Mouse (Mus musculus) hindbrain, embryonic 14.5 days (tissue): Measurements from ENCODE around the gene Cyp2e1. TPM values are rescaled to one million over a fixed set of nuclear protein-coding genes. Genes with fewer than 3 reads are reported as not detected.

Experiments used
- ATAC-seq: fragments of 200-750 bp; cut with Nextera tagmentation; 2 replicates; pipeline ENCODE4 v1.8.0; 2017; ENCODE audit warnings: moderate number of reproducible peaks, mild to moderate bottlenecking, moderate TSS enrichment, moderate library complexity; ENCODE audit not compliant: low FRiP score
- DNase-seq: peaks from one replicate; pipeline ENCODE4 v3.0.0-alpha.2; 2015; ENCODE audit warnings: low spot score
- H3K27ac ChIP-seq: fragments of 300-500 bp; sonication (generic); 2 replicates; pipeline ENCODE4 v1.5.1; 2014; ENCODE audit warnings: mild to moderate bottlenecking, moderate library complexity
- H3K27me3 ChIP-seq: fragments of 300-500 bp; sonication (generic); 2 replicates; pipeline ENCODE4 v1.6.1; 2014; ENCODE audit warnings: mild to moderate bottlenecking, low read length, mixed read lengths; ENCODE audit not compliant: control insufficient read depth, insufficient read depth
- H3K36me3 ChIP-seq: fragments of 300-500 bp; sonication (generic); replicated peaks from 2 replicates; pipeline ENCODE4 v1.6.1; 2014; ENCODE audit not compliant: control insufficient read depth, insufficient read depth
- H3K4me1 ChIP-seq: fragments of 300-500 bp; sonication (generic); replicated peaks from 2 replicates; pipeline ENCODE4 v1.6.1; 2014; ENCODE audit warnings: antibody characterized with exemption, low read length, mixed read lengths; ENCODE audit not compliant: control insufficient read depth, insufficient read depth
- H3K4me2 ChIP-seq: fragments of 300-500 bp; sonication (generic); replicated peaks from 2 replicates; pipeline ENCODE4 v1.6.1; 2014; ENCODE audit warnings: mild to moderate bottlenecking, moderate library complexity
- H3K4me3 ChIP-seq: fragments of 300-500 bp; sonication (generic); replicated peaks from 2 replicates; pipeline ENCODE4 v1.5.1; 2014; ENCODE audit warnings: mild to moderate bottlenecking, low read length
- H3K9ac ChIP-seq: fragments of 300-500 bp; sonication (generic); 2 replicates; pipeline ENCODE4 v1.6.1; 2014
- H3K9me3 ChIP-seq: fragments of 300-500 bp; sonication (generic); 2 replicates; pipeline ENCODE4 v1.6.1; 2016; ENCODE audit warnings: low read length; ENCODE audit not compliant: control insufficient read depth
- WGBS: fragments of 180-500 bp; shearing (Covaris S2); extraction: QIAGEN DNeasy Blood & Tissue Kit; methylation state at CpG from one replicate; pipeline ENCODE4 v1.1.7; 2014; 5-methylcytosine and 5-hydroxymethylcytosine counted together
- polyA plus RNA-seq: library from polyadenylated mRNA; unstranded; fragments of >200 nt; fragmentation: Nextera tagmentation; extraction: Ambion mirVana; gene quantifications from 2 replicates; pipeline ENCODE4 v1.2.1, GENCODE M21; 2014

The Cyp2e1 gene
- polyA plus RNA-seq, 1 experiment from 2014 or later, result not detected

GRCm38 (mm10) chr7:140798212-140798611 is 34.7 kb downstream of the Cyp2e1 start:
- Histone ChIP-seq H3K4me3 (no peak overlapping the region), H3K4me2 (no peak overlapping the region), H3K27ac (no peak overlapping the region), H3K9me3 (no peaks in the 10 kb centered on the region), H3K36me3 (no peaks in the 10 kb centered on the region), H3K4me1 (no peaks in the 10 kb centered on the region), H3K27me3 (no peaks in the 10 kb centered on the region), H3K9ac (no peak overlapping the region)
- DNase-seq (no peak), ATAC-seq (no peak)
- 79% methylated on average over 2 of the region's 2 CpGs for WGBS

GRCm38 (mm10) chr7:140802629-140803028 is 39.1 kb downstream of the Cyp2e1 start:
- no peak overlapping the region for H3K9ac ChIP-seq
- no peaks in the 10 kb centered on the region for H3K27me3 ChIP-seq
- no peak overlapping the region for H3K27ac ChIP-seq
- no peak overlapping the region for H3K4me3 ChIP-seq
- DNase-seq (no peak), ATAC-seq (no peak)
- no peaks in the 10 kb centered on the region for H3K9me3 ChIP-seq
- no peak overlapping the region for H3K4me2 ChIP-seq
- 69% methylated on average over 6 of the region's 6 CpGs for WGBS
- H3K4me1 ChIP-seq, result no peaks in the 10 kb centered on the region
- H3K36me3 ChIP-seq, result no peaks in the 10 kb centered on the region; the same call in 1 of the 2 replicates

- H3K4me1 ChIP-seq, result no peaks in the 10 kb centered on the region
- ATAC-seq (peak; percentile 14; the same call in 1 of the 2 replicates), DNase-seq (no peak)
- H3K27ac ChIP-seq, result no peak overlapping the region
- no peak overlapping the region for H3K4me2 ChIP-seq
- no peaks in the 10 kb centered on the region for H3K9me3 ChIP-seq
- no peak overlapping the region for H3K9ac ChIP-seq
- H3K36me3 ChIP-seq, result peaks cover 12% of the 10 kb centered on the region
- WGBS, result 18% methylated on average over 1 of the region's 1 CpGs
- H3K4me3 ChIP-seq, result no peak overlapping the region
- H3K27me3 ChIP-seq, result no peaks in the 10 kb centered on the region
These were observed 42.2 kb downstream of the Cyp2e1 start for GRCm38 (mm10) chr7:140805704-140806103.

GRCm38 (mm10) chr7:140810496-140810895 is 47.0 kb downstream of the Cyp2e1 start:
- Histone ChIP-seq H3K9ac (no peak overlapping the region), H3K4me2 (no peak overlapping the region), H3K4me3 (no peak overlapping the region), H3K27ac (no peak overlapping the region), H3K9me3 (no peaks in the 10 kb centered on the region), H3K27me3 (no peaks in the 10 kb centered on the region), H3K4me1 (no peaks in the 10 kb centered on the region), H3K36me3 (peaks cover 41% of the 10 kb centered on the region)
- no peak for ATAC-seq
- 94% methylated on average over 6 of the region's 6 CpGs for WGBS
- no peak for DNase-seq

GRCm38 (mm10) chr7:140811714-140812113 is 48.2 kb downstream of the Cyp2e1 start:
- H3K4me1 ChIP-seq, result no peaks in the 10 kb centered on the region
- WGBS, result 79% methylated on average over 13 of the region's 13 CpGs
- H3K9me3 ChIP-seq, result no peaks in the 10 kb centered on the region
- DNase-seq (no peak), ATAC-seq (no peak)
- no peaks in the 10 kb centered on the region for H3K27me3 ChIP-seq
- H3K9ac ChIP-seq, result no peak overlapping the region
- H3K4me2 ChIP-seq, result no peak overlapping the region
- 0 out of 2 replicates have a peak overlapping the region, but pooled peaks have one; percentile 22 for H3K27ac ChIP-seq
- H3K4me3 ChIP-seq, result no peak overlapping the region
- peaks cover 41% of the 10 kb centered on the region for H3K36me3 ChIP-seq

- Histone ChIP-seq H3K27ac (no peak overlapping the region), H3K36me3 (peaks cover 42% of the 10 kb centered on the region), H3K27me3 (no peaks in the 10 kb centered on the region), H3K4me1 (0 out of 2 replicates have a peak, but pooled peaks cover 3% of the 10 kb centered on the region), H3K9me3 (no peaks in the 10 kb centered on the region), H3K4me3 (no peak overlapping the region), H3K9ac (no peak overlapping the region), H3K4me2 (no peak overlapping the region)
- 94% methylated on average over 12 of the region's 12 CpGs for WGBS
- ATAC-seq (no peak), DNase-seq (no peak)
These were observed 49.3 kb downstream of the Cyp2e1 start for GRCm38 (mm10) chr7:140812850-140813249.

- H3K9ac ChIP-seq, result no peak overlapping the region
- no peaks in the 10 kb centered on the region for H3K9me3 ChIP-seq
- H3K36me3 ChIP-seq, result peaks cover 7% of the 10 kb centered on the region; the same call in 1 of the 2 replicates
- H3K27me3 ChIP-seq, result no peaks in the 10 kb centered on the region
- 55% methylated on average over 4 of the region's 4 CpGs for WGBS
- DNase-seq (no peak), ATAC-seq (no peak)
- H3K4me3 ChIP-seq, result no peak overlapping the region; the same call in 1 of the 2 replicates
- no peak overlapping the region for H3K27ac ChIP-seq
- peaks cover 17% of the 10 kb centered on the region; the same call in 1 of the 2 replicates for H3K4me1 ChIP-seq
- H3K4me2 ChIP-seq, result peak overlapping the region; percentile 63
These were observed 56.6 kb downstream of the Cyp2e1 start for GRCm38 (mm10) chr7:140820173-140820572.

GRCm38 (mm10) chr7:140821305-140821652 is 57.7 kb downstream of the Cyp2e1 start:
- no peaks in the 10 kb centered on the region for H3K27me3 ChIP-seq
- peak overlapping the region; percentile 95 for H3K27ac ChIP-seq
- WGBS, result 45% methylated on average over 5 of the region's 5 CpGs
- H3K36me3 ChIP-seq, result peaks cover 7% of the 10 kb centered on the region; the same call in 1 of the 2 replicates
- peak overlapping the region; percentile 75 for H3K4me3 ChIP-seq
- DNase-seq, result no peak
- peak; percentile 60 for ATAC-seq
- H3K4me1 ChIP-seq, result peaks cover 17% of the 10 kb centered on the region; the same call in 1 of the 2 replicates
- H3K4me2 ChIP-seq, result peak overlapping the region; percentile 63
- peak overlapping the region; percentile 87 for H3K9ac ChIP-seq
- H3K9me3 ChIP-seq, result no peaks in the 10 kb centered on the region

- 2% methylated on average over 21 of the region's 21 CpGs for WGBS
- peaks cover 7% of the 10 kb centered on the region; the same call in 1 of the 2 replicates for H3K36me3 ChIP-seq
These were observed 58.3 kb downstream of the Cyp2e1 start, which contains the start of gene Zfp941 for GRCm38 (mm10) chr7:140821653-140822329. Zfp941 (minus strand) TSS chr7:140822178.

More at GRCm38 (mm10) chr7:140821653-140822329, 58.3 kb downstream of the Cyp2e1 start, which contains the start of gene Zfp941:
- peak within 1 kb of the TSS; percentile 75 for H3K4me3 ChIP-seq
- H3K9ac ChIP-seq, result peak within 1 kb of the TSS; percentile 87
- H3K4me2 ChIP-seq, result peak within 1 kb of the TSS; percentile 63
- H3K27me3 ChIP-seq, result no peaks in the 10 kb centered on the region
- peaks cover 17% of the 10 kb centered on the region; the same call in 1 of the 2 replicates for H3K4me1 ChIP-seq
- H3K27ac ChIP-seq, result peak within 1 kb of the TSS; percentile 95
- peak; percentile 93 for ATAC-seq
- no peaks in the 10 kb centered on the region for H3K9me3 ChIP-seq
- DNase-seq, result peak; percentile 84
